Mouse (Mus musculus) heart, adult 2 months (tissue): Measurements from ENCODE around the gene Slc44a2. TPM values are rescaled to one million over a fixed set of nuclear protein-coding genes. Genes with fewer than 3 reads are reported as not detected.

ENCODE experiments used
- DNase-seq, 2 experiments: peaks; one replicate each; pipeline ENCODE4 v3.0.0; 2021
- H3K27ac ChIP-seq: fragments of 200-600 bp; 2 replicates; pipeline ENCODE4 v1.8.1; 2022
- H3K27me3 ChIP-seq: fragments of 200-500 bp; 2 replicates; pipeline ENCODE4 v1.6.1; 2012; ENCODE audit warnings: mild to moderate bottlenecking, low read length, inconsistent platforms, mixed read lengths; ENCODE audit not compliant: control insufficient read depth, insufficient read depth
- H3K36me3 ChIP-seq: fragments of 200-500 bp; 2 replicates; pipeline ENCODE4 v1.6.1; 2012; ENCODE audit warnings: low read length, inconsistent platforms; ENCODE audit not compliant: control insufficient read depth, insufficient read depth
- H3K4me1 ChIP-seq: fragments of 200-500 bp; 2 replicates; pipeline ENCODE4 v1.6.1; 2011; ENCODE audit warnings: low read length; ENCODE audit not compliant: control insufficient read depth, insufficient read depth
- H3K4me3 ChIP-seq: fragments of 200-600 bp; 2 replicates; pipeline ENCODE4 v1.8.1; 2022
- H3K79me2 ChIP-seq: fragments of 200-500 bp; replicated peaks from 2 replicates; pipeline ENCODE4 v1.6.1; 2012; ENCODE audit warnings: mild to moderate bottlenecking, inconsistent platforms, low read length, moderate library complexity, mixed read lengths; ENCODE audit not compliant: control insufficient read depth, insufficient read depth
- H3K9ac ChIP-seq: fragments of 200-500 bp; 2 replicates; pipeline ENCODE4 v1.6.1; 2012; ENCODE audit warnings: low read depth, mild to moderate bottlenecking, control low read depth, inconsistent platforms, low read length, mixed read lengths
- CTCF ChIP-seq: fragments of 200-600 bp; IDR thresholded peaks from 2 replicates; pipeline ENCODE4 v1.8.1; 2022; ENCODE audit warnings: antibody characterized with exemption, mild to moderate bottlenecking, moderate library complexity
- EP300 ChIP-seq: fragments of 200-500 bp; IDR thresholded peaks from 2 replicates; pipeline ENCODE4 v1.6.1; 2011; ENCODE audit warnings: low read depth, low read length, control low read depth; ENCODE audit not compliant: insufficient read depth
- POLR2A ChIP-seq: fragments of 200-500 bp; IDR thresholded peaks from 2 replicates; pipeline ENCODE4 v1.6.1; 2011; ENCODE audit warnings: mild to moderate bottlenecking, low read depth, low read length, control low read depth; ENCODE audit not compliant: insufficient read depth
- WGBS: fragments of 180-500 bp; shearing (Covaris S2); methylation state at CpG from one replicate; pipeline ENCODE4 v1.1.7; 2018; 5-methylcytosine and 5-hydroxymethylcytosine counted together
- intact Hi-C: fragments of 180-260 bp; cut with DNase I; formaldehyde crosslinking; loops from one replicate; pipeline ENCODE4 v1.15.1; 2025
- polyA plus RNA-seq: library from polyadenylated mRNA; depleted of rRNA; stranded (reverse); fragments of >200 nt; gene quantifications from 2 replicates; pipeline ENCODE4 v1.2.3, GENCODE M21; 2012
- total RNA-seq, 2 experiments: library from RNA; stranded (reverse); gene quantifications; 2 replicates each; pipeline ENCODE4 v1.2.3; 2021

The Slc44a2 gene
- total and polyA plus RNA-seq, 3 experiments, result 77.0 to 89.5 (median 86.8) TPM

GRCm38 (mm10) chr9:21332161-21333061 lies 11.9 kb downstream of the Slc44a2 start:
- no peak for DNase-seq
- Histone ChIP-seq H3K79me2 (peaks cover 3% of the 10 kb centered on the region; the same call in 1 of the 2 replicates), H3K4me3 (no peak overlapping the region), H3K27ac (no peak overlapping the region; the same call in 1 of the 2 replicates), H3K27me3 (no peaks in the 10 kb centered on the region), H3K4me1 (peaks cover 13% of the 10 kb centered on the region), H3K9ac (no peak overlapping the region), H3K36me3 (no peaks in the 10 kb centered on the region)
- intact Hi-C loops, result no loop called here
- 44% methylated on average over 9 of the region's 9 CpGs for WGBS
- TF ChIP-seq CTCF, result no peak
- no peak for TF ChIP-seq POLR2A
- no peak for TF ChIP-seq EP300

- WGBS, result 88% methylated on average over 1 of the region's 1 CpGs
- Histone ChIP-seq H3K4me3 (no peak overlapping the region), H3K27me3 (no peaks in the 10 kb centered on the region), H3K27ac (no peak overlapping the region), H3K4me1 (peaks cover 7% of the 10 kb centered on the region), H3K36me3 (no peaks in the 10 kb centered on the region), H3K79me2 (peaks cover 3% of the 10 kb centered on the region; the same call in 1 of the 2 replicates), H3K9ac (no peak overlapping the region)
- TF ChIP-seq POLR2A, result no peak
- no peak for DNase-seq
- intact Hi-C loops, result no loop called here
Measured at GRCm38 (mm10) chr9:21333523-21333922, 13.0 kb downstream of the Slc44a2 start.

- H3K9ac ChIP-seq, result no peak overlapping the region
Measured at GRCm38 (mm10) chr9:21334747-21335146, 14.2 kb downstream of the Slc44a2 start.

GRCm38 (mm10) chr9:21335391-21335790 lies 14.9 kb downstream of the Slc44a2 start:
- TF ChIP-seq CTCF (no peak), EP300 (peak; percentile 42; the same call in 1 of the 2 replicates), POLR2A (no peak)
- H3K4me3 ChIP-seq, result no peak overlapping the region
- no peak overlapping the region for H3K9ac ChIP-seq
- H3K79me2 ChIP-seq, result no peaks in the 10 kb centered on the region
- intact Hi-C loops, result no loop called here
- 51% methylated on average over 4 of the region's 4 CpGs for WGBS
- peak overlapping the region; percentile 58 for H3K27ac ChIP-seq
- DNase-seq, result peak; percentile 47 to 72
- peaks cover 4% of the 10 kb centered on the region for H3K4me1 ChIP-seq
- no peaks in the 10 kb centered on the region for H3K27me3 ChIP-seq
- no peaks in the 10 kb centered on the region; the same call in 1 of the 2 replicates for H3K36me3 ChIP-seq

More at GRCm38 (mm10) chr9:21334747-21335146, 14.2 kb downstream of the Slc44a2 start:
- Histone ChIP-seq H3K27ac (peak overlapping the region; percentile 58), H3K79me2 (peaks cover 3% of the 10 kb centered on the region; the same call in 1 of the 2 replicates), H3K36me3 (no peaks in the 10 kb centered on the region; the same call in 1 of the 2 replicates), H3K4me3 (no peak overlapping the region), H3K4me1 (peaks cover 7% of the 10 kb centered on the region), H3K27me3 (no peaks in the 10 kb centered on the region)
- TF ChIP-seq CTCF, result no peak
- TF ChIP-seq EP300, result no peak
- TF ChIP-seq POLR2A, result no peak
- no peak for DNase-seq
- intact Hi-C loops, result no loop called here

DNA sequence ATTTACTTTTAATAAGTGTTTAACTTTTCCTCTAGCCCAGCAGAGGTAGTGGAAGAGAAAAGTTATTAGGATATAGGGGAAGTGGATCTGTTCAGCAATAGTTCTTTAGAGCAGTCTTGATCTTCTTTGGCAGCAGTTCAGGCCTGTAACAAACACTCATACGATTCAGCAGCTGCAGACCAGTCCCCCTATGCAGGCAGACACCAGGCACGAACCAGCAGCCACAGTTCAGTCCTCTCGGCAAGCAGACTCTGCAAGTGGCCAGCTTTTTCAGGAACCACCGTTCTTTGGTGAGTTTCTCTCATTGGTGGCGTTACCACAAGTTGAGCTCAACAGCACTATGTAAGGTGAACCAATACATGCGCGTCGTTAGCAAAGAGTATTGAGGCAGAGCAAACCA lies 16.0 kb downstream of the Slc44a2 start:
- H3K4me1 ChIP-seq, result peaks cover 4% of the 10 kb centered on the region
- no peak for DNase-seq
- H3K36me3 ChIP-seq, result no peaks in the 10 kb centered on the region; the same call in 1 of the 2 replicates
- intact Hi-C loops, result no loop called here
- H3K4me3 ChIP-seq, result no peak overlapping the region
- no peaks in the 10 kb centered on the region for H3K27me3 ChIP-seq
- no peak overlapping the region for H3K9ac ChIP-seq
- no peak overlapping the region for H3K27ac ChIP-seq
- no peak for TF ChIP-seq EP300
- 83% methylated on average over 8 of the region's 8 CpGs for WGBS
- no peaks in the 10 kb centered on the region for H3K79me2 ChIP-seq

GRCm38 (mm10) chr9:21337652-21338051 lies 17.2 kb downstream of the Slc44a2 start:
- H3K9ac ChIP-seq, result peak overlapping the region; percentile 75

More at GRCm38 (mm10) chr9:21337652-21338051, 17.2 kb downstream of the Slc44a2 start:
- peak; percentile 49 to 62 for DNase-seq
- WGBS, result 39% methylated on average over 20 of the region's 20 CpGs
- H3K36me3 ChIP-seq, result no peaks in the 10 kb centered on the region; the same call in 1 of the 2 replicates
- H3K79me2 ChIP-seq, result no peaks in the 10 kb centered on the region
- no peak for TF ChIP-seq EP300
- TF ChIP-seq POLR2A, result peak; percentile 55; the same call in 1 of the 2 replicates
- no peak for TF ChIP-seq CTCF
- peaks cover 4% of the 10 kb centered on the region for H3K4me1 ChIP-seq
- peak overlapping the region; percentile 41 for H3K4me3 ChIP-seq
- H3K27me3 ChIP-seq, result no peaks in the 10 kb centered on the region
- intact Hi-C loops, result loop anchor here (2.0 kb wide), 1 partner anchor 25 kb away; the partner anchor contains the start of gene Ap1m2
- H3K27ac ChIP-seq, result peak overlapping the region; percentile 75
